Mouse (Mus musculus): ENCODE data around the gene Ap4m1. TPM values are rescaled to one million over a fixed set of nuclear protein-coding genes. Genes with fewer than 3 reads are reported as not detected.

The Ap4m1 gene
- total RNA-seq (2023) = 10 to 100 TPM; 26.7 to 29.6 TPM

GRCm38 (mm10) chr5:138171695-138172491 is at the start of gene Ap4m1, which contains the start of gene Mcm7:
Gene Ap4m1 (plus strand): TSS chr5:138172002.
Gene Mcm7 (minus strand): TSS chr5:138172422.

DNA sequence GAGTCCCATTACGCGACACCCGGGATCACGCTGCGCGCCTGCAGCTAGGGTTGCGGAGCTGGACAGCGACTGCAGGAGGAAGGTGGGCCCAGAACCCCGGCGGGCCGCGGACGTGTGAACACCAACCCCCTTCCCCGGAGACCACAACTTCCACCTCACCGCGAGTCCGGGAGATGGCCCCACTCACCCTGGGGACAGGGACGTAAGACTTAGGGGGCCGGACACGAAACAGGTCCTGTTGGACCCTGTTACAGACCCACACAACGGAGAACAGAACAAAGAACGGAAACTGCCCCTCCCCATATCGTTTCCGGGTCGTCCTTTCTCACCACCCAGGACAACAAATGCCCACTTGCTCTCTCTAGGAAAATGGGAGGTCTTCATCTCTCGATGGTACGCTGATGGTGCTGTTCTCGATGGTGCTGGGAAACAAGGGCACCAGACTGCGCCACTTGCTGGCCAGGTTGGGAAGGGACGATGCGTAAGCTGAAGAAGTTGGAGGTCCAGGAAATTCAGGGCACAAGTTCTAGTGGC is 16.3 kb upstream of the Ap4m1 start, which contains the start of gene Zfp113:
Gene Zfp113, minus strand, starts transcription at position 302 of the 534 bp plus-strand sequence.

GRCm38 (mm10) chr5:138160842-138161665 is 10.7 kb upstream of the Ap4m1 start, which contains the start of gene Cops6:
Gene Cops6 (plus strand): TSS chr5:138161071.

DNA sequence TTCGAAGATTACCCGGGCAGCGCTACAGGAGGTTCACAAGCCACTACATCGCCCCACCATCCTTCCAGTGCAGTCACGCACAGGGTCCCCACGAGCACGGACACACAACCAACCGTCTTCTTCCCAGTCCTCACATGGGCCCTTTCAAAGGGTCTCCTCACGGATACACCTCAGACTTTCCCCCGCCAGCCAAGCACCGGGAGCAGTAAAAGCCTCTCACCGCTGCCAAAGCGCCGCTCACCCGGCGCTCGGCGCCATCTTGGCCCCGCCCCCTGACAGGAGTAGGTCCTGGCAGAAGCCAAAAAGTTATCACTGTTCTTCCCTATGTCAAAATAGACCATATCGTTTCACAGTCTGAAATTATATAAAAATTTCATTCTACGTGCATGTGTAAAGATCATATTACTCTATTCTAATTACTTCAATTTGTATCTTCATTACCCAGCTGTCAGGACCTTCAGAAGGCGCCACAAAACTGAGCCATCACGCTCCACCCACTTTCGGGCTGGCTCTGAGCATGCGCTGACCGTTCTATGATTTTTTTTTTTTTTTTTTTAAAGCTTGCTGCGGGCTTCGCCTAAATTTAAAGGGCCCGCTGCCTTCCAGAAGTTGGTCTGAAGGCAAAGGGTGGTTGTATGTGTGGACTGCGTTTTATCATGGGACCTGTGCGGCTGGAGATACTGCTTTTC is 15.3 kb downstream of the Ap4m1 start, which contains the start of the genes Taf6 and Cnpy4:
Gene Taf6, minus strand, starts transcription at position 502 of the 689 bp plus-strand sequence.
Gene Cnpy4, plus strand, starts transcription at position 536 of the 689 bp plus-strand sequence.

DNA sequence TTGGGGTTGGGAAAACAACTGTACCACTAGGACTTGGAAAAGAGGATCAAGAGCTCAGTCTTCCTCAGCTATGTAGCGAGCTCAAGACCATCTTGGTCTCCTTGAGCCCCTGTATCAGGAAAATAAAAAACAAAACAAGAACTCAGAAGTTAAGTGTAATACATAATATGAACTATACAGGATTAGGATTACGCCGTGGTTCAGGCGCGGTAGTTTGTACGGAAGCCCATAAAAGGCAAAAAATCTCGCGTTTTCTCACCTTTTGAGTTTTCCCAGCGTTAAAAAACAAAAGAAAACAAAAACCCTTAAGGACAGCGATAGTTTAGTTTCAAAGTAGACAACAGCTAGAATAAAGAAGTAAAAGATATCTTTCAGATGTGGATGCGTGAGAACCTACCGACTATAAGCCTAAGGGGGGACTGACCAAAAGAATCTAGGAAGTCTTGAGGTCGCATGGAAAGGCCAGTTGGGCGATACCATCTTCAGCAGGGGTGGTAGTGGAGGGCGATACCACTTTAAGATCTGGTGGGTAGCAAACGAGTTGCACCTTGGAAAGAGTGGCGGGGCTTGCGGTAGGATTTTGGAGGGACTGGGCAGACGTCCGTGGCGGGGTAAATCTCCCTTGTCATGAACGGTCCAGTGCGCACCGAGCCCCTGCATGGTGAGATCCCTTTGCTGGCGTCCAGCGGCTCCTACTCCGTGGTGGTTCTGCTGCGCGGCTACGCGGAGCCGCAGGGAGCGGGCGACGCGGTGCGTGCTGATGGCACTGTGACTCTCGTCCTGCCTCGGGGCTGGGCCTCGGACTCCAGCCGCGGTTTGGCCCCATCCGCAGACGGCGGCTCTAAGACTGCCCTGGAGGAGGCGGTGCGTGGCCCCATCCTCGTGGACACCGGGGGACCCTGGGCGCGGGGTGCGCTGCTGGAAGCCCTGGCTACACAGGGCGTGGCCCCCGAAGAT is 22.2 kb downstream of the Ap4m1 start, which contains the start of gene Mblac1:
Gene Mblac1, plus strand, starts transcription at position 544 of the 957 bp plus-strand sequence.

GRCm38 (mm10) chr5:138225700-138226099 is 53.9 kb downstream of the Ap4m1 start, which contains the start of gene Nxpe5:
Gene Nxpe5 (plus strand): TSS chr5:138225898.

Other genes starting within 250 kb of the Ap4m1 start
- gene Gjc3, start 208.9 kb upstream of the Ap4m1 start, total RNA-seq (2023) = not detected
- gene Azgp1, start 190.5 kb upstream of the Ap4m1 start, total RNA-seq (2023) = 1 to 10 TPM in 1 of 2 experiments, under 1 TPM in 1; 0.61 to 1.1 TPM
- gene Smok3a, start 150.7 kb upstream of the Ap4m1 start, total RNA-seq (2023) = not detected
- gene Smok3b, start 150.6 kb upstream of the Ap4m1 start, total RNA-seq (2023) = not detected
- gene Smok3c, start 118.8 kb upstream of the Ap4m1 start, total RNA-seq (2023) = not detected
- gene Zkscan1, start 86.9 kb upstream of the Ap4m1 start, total RNA-seq (2023) = 1 to 10 TPM; 6.6 to 8.1 TPM
- 1 to 10 TPM; 5.1 to 6.5 TPM for gene Zscan21, start 55.1 kb upstream of the Ap4m1 start, total RNA-seq (2023)
- gene Zfp113, start 16.3 kb upstream of the Ap4m1 start, total RNA-seq (2023) = 1 to 10 TPM; 2.5 to 3.0 TPM
- 10 to 100 TPM; 44.9 to 49.7 TPM for gene Cops6, start 10.9 kb upstream of the Ap4m1 start, total RNA-seq (2023)
- gene Mcm7, start 420 bp downstream of the Ap4m1 start, total RNA-seq (2023) = 100 to 1,000 TPM; 144 to 160 TPM
- gene Taf6, start 15.4 kb downstream of the Ap4m1 start, total RNA-seq (2023) = 10 to 100 TPM; 24.1 to 27.5 TPM
- 10 to 100 TPM; 13.6 to 13.8 TPM for gene Cnpy4, start 15.5 kb downstream of the Ap4m1 start, total RNA-seq (2023)
- 1 to 10 TPM; 5.1 to 6.6 TPM for gene Mblac1, start 22.3 kb downstream of the Ap4m1 start, total RNA-seq (2023)
- gene Nxpe5, start 53.9 kb downstream of the Ap4m1 start, total RNA-seq (2023) = 1 to 10 TPM; 1.1 to 1.9 TPM
- gene Lamtor4, start 83.5 kb downstream of the Ap4m1 start, total RNA-seq (2023) = 100 to 1,000 TPM; 155 to 163 TPM
- 100 to 1,000 TPM; 119 to 122 TPM for gene BC037034, start 92.0 kb downstream of the Ap4m1 start, total RNA-seq (2023)
- gene Gal3st4, start 100.8 kb downstream of the Ap4m1 start, total RNA-seq (2023) = not detected
- not detected for gene Gm43720, start 108.0 kb downstream of the Ap4m1 start, total RNA-seq (2023)
- gene Gpc2, start 108.0 kb downstream of the Ap4m1 start, total RNA-seq (2023) = 1 to 10 TPM; 3.0 to 4.1 TPM
- 1 to 10 TPM; 1.7 to 2.2 TPM for gene Stag3, start 108.2 kb downstream of the Ap4m1 start, total RNA-seq (2023)
- 1 to 10 TPM; 1.2 to 1.7 TPM for gene Pvrig, start 170.0 kb downstream of the Ap4m1 start, total RNA-seq (2023)